Mouse (Mus musculus): ENCODE measurements at regions not wholly inside any gene's neighbourhood (a gene's known extent, or its start where the extent isn't known, plus 50 kb on each side); places are given as distances from the start of the nearest gene placed in this dataset.

DNA sequence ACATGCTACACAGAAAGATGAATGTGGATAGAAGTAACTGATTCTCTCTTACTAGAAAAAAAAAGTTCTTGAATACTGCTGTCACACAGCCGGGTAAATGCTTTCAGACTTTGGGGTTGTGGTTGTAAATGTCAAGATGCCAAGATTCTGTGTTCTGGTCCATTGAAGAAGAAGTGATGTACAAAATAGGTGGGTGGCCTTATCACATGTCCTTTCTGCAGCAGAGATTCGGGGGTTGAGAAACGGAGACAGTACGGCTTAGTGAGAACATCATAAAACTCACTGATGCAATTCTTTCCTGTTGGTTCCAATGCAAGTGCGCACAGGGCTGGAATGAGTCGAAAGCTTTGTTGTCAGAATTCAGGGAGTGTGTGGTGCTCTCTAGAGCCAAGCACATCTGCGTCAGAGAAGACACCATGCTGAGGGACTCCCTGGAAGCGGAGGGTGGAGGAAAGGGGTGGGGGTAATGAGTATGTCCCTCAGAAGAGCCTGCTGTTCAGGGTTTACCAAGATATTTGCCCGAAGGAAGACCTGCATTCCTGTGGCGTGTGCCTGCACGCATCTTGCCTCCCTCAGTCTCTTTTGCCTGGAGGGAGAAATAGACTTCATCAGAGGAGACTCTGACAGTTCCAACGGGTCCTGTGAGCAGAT, 160.1 kb downstream of the Kcna5 start:
- TF ChIP-seq CTCF (IDR thresholded peaks at IDR 0.05; ENCODE audit: extremely low read depth, insufficient read depth, low read length) (no peak), POLR2A (IDR thresholded peaks at IDR 0.05; ENCODE audit: extremely low read depth, insufficient read depth, low read length) (no peak)
